Mouse (Mus musculus) hindbrain, embryonic 12.5 days (tissue): ENCODE data around the gene Prdx6b. TPM values are rescaled to one million over a fixed set of nuclear protein-coding genes. Genes with fewer than 3 reads are reported as not detected.

Source experiments
- ATAC-seq: fragments of 200-750 bp; cut with Nextera tagmentation; 2 replicates; pipeline ENCODE4 v1.8.0; 2017; ENCODE audit warnings: moderate TSS enrichment; ENCODE audit not compliant: low FRiP score
- H3K27ac ChIP-seq: fragments of 300-500 bp; sonication (generic); 2 replicates; pipeline ENCODE4 v1.5.1; 2016; ENCODE audit warnings: mild to moderate bottlenecking
- H3K27me3 ChIP-seq: fragments of 300-500 bp; sonication (generic); 2 replicates; pipeline ENCODE4 v1.6.1; 2016; ENCODE audit warnings: mild to moderate bottlenecking
- H3K36me3 ChIP-seq: fragments of 300-500 bp; sonication (generic); 2 replicates; pipeline ENCODE4 v1.6.1; 2016; ENCODE audit warnings: mild to moderate bottlenecking
- H3K4me1 ChIP-seq: fragments of 300-500 bp; sonication (generic); 2 replicates; pipeline ENCODE4 v1.6.1; 2016
- H3K4me2 ChIP-seq: fragments of 300-500 bp; sonication (generic); replicated peaks from 2 replicates; pipeline ENCODE4 v1.6.1; 2016; ENCODE audit warnings: mild to moderate bottlenecking
- H3K4me3 ChIP-seq: fragments of 300-500 bp; sonication (generic); 2 replicates; pipeline ENCODE4 v1.5.1; 2016; ENCODE audit warnings: mild to moderate bottlenecking
- H3K9ac ChIP-seq: fragments of 300-500 bp; sonication (generic); 2 replicates; pipeline ENCODE4 v1.6.1; 2016; ENCODE audit warnings: mild to moderate bottlenecking, moderate library complexity
- H3K9me3 ChIP-seq: fragments of 300-500 bp; sonication (generic); replicated peaks from 2 replicates; pipeline ENCODE4 v1.6.1; 2016; ENCODE audit warnings: mild to moderate bottlenecking
- WGBS: fragments of 180-500 bp; shearing (Covaris S2); methylation state at CpG from one replicate; pipeline ENCODE4 v1.1.7; 2016; 5-methylcytosine and 5-hydroxymethylcytosine counted together
- polyA plus RNA-seq: library from polyadenylated mRNA; unstranded; fragments of >200 nt; fragmentation: Nextera tagmentation; extraction: Ambion mirVana; gene quantifications from 2 replicates; pipeline ENCODE4 v1.2.1, GENCODE M21; 2016

Prdx6b gene
- not detected in 2 replicates for polyA plus RNA-seq

GRCm38 (mm10) chr2:80292172-80292571, at the start of gene Prdx6b:
TSS of gene Prdx6b (plus strand) at chr2:80292472.
- ATAC-seq = no peak
- Histone ChIP-seq H3K27ac (no peak within 1 kb of the TSS), H3K4me1 (no peaks in the 10 kb centered on the region), H3K9ac (no peak within 1 kb of the TSS), H3K4me2 (no peak within 1 kb of the TSS), H3K9me3 (no peaks in the 10 kb centered on the region), H3K36me3 (no peaks in the 10 kb centered on the region), H3K4me3 (no peak within 1 kb of the TSS), H3K27me3 (no peaks in the 10 kb centered on the region)
- 86% methylated on average over 8 of the region's 8 CpGs for WGBS

GRCm38 (mm10) chr2:80247466-80247865, 44.8 kb upstream of the Prdx6b start:
- H3K4me1 ChIP-seq = no peaks in the 10 kb centered on the region
- WGBS = 89% methylated on average over 3 of the region's 3 CpGs
- no peak for ATAC-seq
- H3K4me3 ChIP-seq = no peak overlapping the region
- H3K9ac ChIP-seq = no peak overlapping the region
- no peaks in the 10 kb centered on the region for H3K27me3 ChIP-seq
- no peaks in the 10 kb centered on the region for H3K9me3 ChIP-seq
- no peaks in the 10 kb centered on the region for H3K36me3 ChIP-seq
- H3K4me2 ChIP-seq = no peak overlapping the region
- no peak overlapping the region for H3K27ac ChIP-seq

- no peak for ATAC-seq
- Histone ChIP-seq H3K27ac (no peak overlapping the region), H3K4me2 (no peak overlapping the region), H3K4me1 (no peaks in the 10 kb centered on the region), H3K9me3 (no peaks in the 10 kb centered on the region), H3K9ac (no peak overlapping the region), H3K36me3 (no peaks in the 10 kb centered on the region), H3K4me3 (no peak overlapping the region), H3K27me3 (no peaks in the 10 kb centered on the region)
Observed at GRCm38 (mm10) chr2:80247868-80248267, 44.4 kb upstream of the Prdx6b start.

GRCm38 (mm10) chr2:80259888-80260672, 32.2 kb upstream of the Prdx6b start:
- no peak for ATAC-seq
- Histone ChIP-seq H3K4me3 (no peak overlapping the region), H3K9ac (no peak overlapping the region), H3K4me2 (no peak overlapping the region), H3K4me1 (no peaks in the 10 kb centered on the region), H3K27me3 (no peaks in the 10 kb centered on the region), H3K9me3 (no peaks in the 10 kb centered on the region), H3K36me3 (no peaks in the 10 kb centered on the region), H3K27ac (no peak overlapping the region)
- WGBS = 92% methylated on average over 3 of the region's 3 CpGs

DNA sequence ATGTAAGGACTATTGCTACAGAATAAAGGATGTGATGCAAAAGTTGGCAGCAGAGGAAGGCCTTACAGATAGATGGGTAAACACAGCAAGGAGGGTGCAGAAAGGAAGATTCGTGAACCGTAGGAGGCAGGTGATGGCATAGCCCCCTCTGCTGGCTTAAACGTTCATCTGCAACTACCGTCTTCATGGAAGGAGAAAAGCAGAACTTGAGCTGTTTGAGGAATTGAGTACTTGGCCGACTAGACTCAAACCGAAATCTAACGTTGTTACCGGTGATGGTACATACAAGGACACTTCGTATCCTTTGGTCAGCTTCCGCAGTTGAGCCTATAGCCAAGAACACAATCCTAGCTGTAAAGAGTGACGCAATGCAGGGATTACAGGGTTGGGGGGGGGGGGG, 25.4 kb upstream of the Prdx6b start:
- no peaks in the 10 kb centered on the region for H3K4me1 ChIP-seq
- ATAC-seq = 0 out of 2 replicates have a peak, but pooled peaks have one; percentile 46
- H3K9me3 ChIP-seq = no peaks in the 10 kb centered on the region
- peak overlapping the region; percentile 36 for H3K4me2 ChIP-seq
- H3K27ac ChIP-seq = no peak overlapping the region
- no peaks in the 10 kb centered on the region for H3K27me3 ChIP-seq
- WGBS = 17% methylated on average over 11 of the region's 11 CpGs
- H3K36me3 ChIP-seq = no peaks in the 10 kb centered on the region
- H3K9ac ChIP-seq = no peak overlapping the region
- no peak overlapping the region for H3K4me3 ChIP-seq

DNA sequence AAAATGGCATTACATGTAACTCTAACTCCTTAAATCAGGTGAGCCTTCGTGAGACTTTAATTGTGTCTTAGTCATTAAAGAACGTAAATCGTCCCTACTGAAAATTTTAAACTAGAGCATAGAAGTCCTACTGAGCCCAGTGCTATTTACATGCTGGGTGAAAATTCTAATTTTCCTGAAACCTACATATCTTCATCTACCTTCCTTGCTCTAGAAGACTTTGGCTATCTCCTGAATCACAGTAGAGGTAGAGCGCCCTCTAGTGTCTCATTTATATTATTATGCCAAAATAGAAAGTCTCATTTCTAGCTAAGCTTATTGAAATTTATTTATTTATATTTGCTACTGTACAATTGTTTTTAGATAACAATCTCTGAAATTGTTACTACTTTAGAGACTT, 24.2 kb upstream of the Prdx6b start:
- H3K9ac ChIP-seq = no peak overlapping the region
- WGBS = 62% methylated on average over 4 of the region's 4 CpGs
- H3K4me2 ChIP-seq = no peak overlapping the region
- no peak overlapping the region for H3K27ac ChIP-seq
- no peaks in the 10 kb centered on the region for H3K4me1 ChIP-seq
- no peak for ATAC-seq
- H3K4me3 ChIP-seq = no peak overlapping the region
- H3K27me3 ChIP-seq = no peaks in the 10 kb centered on the region
- no peaks in the 10 kb centered on the region for H3K36me3 ChIP-seq
- no peaks in the 10 kb centered on the region for H3K9me3 ChIP-seq

- no peak for ATAC-seq
- H3K4me1 ChIP-seq = no peaks in the 10 kb centered on the region
- H3K9ac ChIP-seq = no peak overlapping the region
- WGBS = 80% methylated on average over 1 of the region's 1 CpGs
- no peak overlapping the region for H3K4me3 ChIP-seq
- no peak overlapping the region for H3K4me2 ChIP-seq
- no peaks in the 10 kb centered on the region for H3K9me3 ChIP-seq
- no peaks in the 10 kb centered on the region for H3K27me3 ChIP-seq
- no peak overlapping the region for H3K27ac ChIP-seq
- H3K36me3 ChIP-seq = no peaks in the 10 kb centered on the region
Observed at GRCm38 (mm10) chr2:80271431-80271830, 20.8 kb upstream of the Prdx6b start.

DNA sequence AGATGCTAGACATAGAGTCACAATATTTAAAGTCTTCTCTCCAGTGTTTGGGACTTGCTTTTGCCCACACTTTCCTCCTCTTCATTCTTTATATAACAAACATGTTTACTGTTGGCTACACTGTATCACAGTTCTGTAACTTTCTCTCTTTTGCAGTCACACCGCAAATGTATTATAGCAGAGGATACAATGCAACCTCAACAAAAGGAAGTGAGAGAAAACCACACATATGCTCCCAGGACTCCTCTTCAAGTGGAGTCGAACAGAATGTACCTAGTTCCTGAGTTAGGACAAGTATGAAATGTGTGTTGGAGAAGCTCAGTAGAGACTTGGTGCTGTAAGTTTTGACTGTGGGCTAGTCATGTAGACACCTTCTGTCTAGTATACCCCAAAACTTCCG, 19.2 kb upstream of the Prdx6b start:
- no peak for ATAC-seq
- no peaks in the 10 kb centered on the region for H3K4me1 ChIP-seq
- no peak overlapping the region for H3K27ac ChIP-seq
- no peak overlapping the region for H3K9ac ChIP-seq
- no peaks in the 10 kb centered on the region for H3K36me3 ChIP-seq
- H3K27me3 ChIP-seq = no peaks in the 10 kb centered on the region
- no peak overlapping the region for H3K4me2 ChIP-seq
- no peaks in the 10 kb centered on the region for H3K9me3 ChIP-seq
- no peak overlapping the region for H3K4me3 ChIP-seq
- 92% methylated on average over 3 of the region's 3 CpGs for WGBS

GRCm38 (mm10) chr2:80273763-80274162, 18.5 kb upstream of the Prdx6b start:
- H3K4me3 ChIP-seq = no peak overlapping the region
- H3K27ac ChIP-seq = no peak overlapping the region
- WGBS = 72% methylated on average over 4 of the region's 4 CpGs
- H3K9ac ChIP-seq = no peak overlapping the region
- ATAC-seq = no peak
- H3K36me3 ChIP-seq = no peaks in the 10 kb centered on the region
- no peaks in the 10 kb centered on the region for H3K27me3 ChIP-seq
- no peaks in the 10 kb centered on the region for H3K9me3 ChIP-seq
- H3K4me2 ChIP-seq = no peak overlapping the region
- no peaks in the 10 kb centered on the region for H3K4me1 ChIP-seq

GRCm38 (mm10) chr2:80275136-80275535, 17.1 kb upstream of the Prdx6b start:
- no peaks in the 10 kb centered on the region for H3K9me3 ChIP-seq
- H3K27me3 ChIP-seq = no peaks in the 10 kb centered on the region
- H3K27ac ChIP-seq = no peak overlapping the region
- H3K4me2 ChIP-seq = no peak overlapping the region
- H3K9ac ChIP-seq = no peak overlapping the region
- H3K4me1 ChIP-seq = no peaks in the 10 kb centered on the region
- no peaks in the 10 kb centered on the region for H3K36me3 ChIP-seq
- WGBS = 51% methylated on average over 2 of the region's 2 CpGs
- no peak for ATAC-seq
- H3K4me3 ChIP-seq = no peak overlapping the region

DNA sequence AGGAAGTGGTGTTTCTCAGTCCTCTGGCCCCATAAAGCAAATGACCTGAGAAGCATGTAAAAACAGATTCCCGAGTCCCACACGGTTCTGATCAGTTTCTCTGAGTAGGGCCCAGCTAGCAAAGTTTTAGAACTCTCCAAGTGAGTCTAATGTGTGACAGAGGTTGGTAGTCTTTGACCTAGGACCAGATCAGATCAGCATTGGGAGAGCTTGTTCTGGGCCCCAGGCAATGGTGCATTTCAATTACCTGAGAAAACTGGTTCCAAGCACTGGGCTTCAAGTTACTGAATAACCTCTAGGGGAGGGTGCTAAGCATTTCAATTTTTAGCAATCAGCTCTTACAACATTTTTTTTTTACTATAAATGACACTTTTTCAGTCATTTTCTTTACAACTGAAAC, 10.1 kb upstream of the Prdx6b start:
- Histone ChIP-seq H3K9me3 (no peaks in the 10 kb centered on the region), H3K27me3 (no peaks in the 10 kb centered on the region), H3K4me3 (no peak overlapping the region), H3K4me2 (no peak overlapping the region), H3K36me3 (no peaks in the 10 kb centered on the region), H3K4me1 (no peaks in the 10 kb centered on the region), H3K27ac (no peak overlapping the region), H3K9ac (no peak overlapping the region)
- ATAC-seq = no peak
- 89% methylated on average over 2 of the region's 2 CpGs for WGBS

DNA sequence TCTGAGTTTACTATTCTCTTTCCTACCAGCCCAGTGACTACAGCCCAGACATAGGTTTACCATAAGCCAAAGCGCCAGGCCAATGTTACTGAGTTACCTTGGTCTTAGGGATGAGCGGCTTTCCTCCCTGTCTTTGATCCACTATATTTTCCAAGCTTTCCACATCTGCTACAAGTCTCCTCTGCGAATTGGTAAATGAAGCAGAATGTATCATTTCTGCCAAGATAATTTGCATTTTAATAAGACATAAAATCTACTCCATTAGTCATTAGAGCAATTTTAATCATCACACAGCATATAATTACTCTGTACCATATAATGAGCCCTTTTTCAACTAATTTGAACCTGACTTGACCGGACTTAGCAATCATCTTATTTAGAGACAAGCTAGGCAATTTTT, 5.9 kb upstream of the Prdx6b start:
- H3K36me3 ChIP-seq = no peaks in the 10 kb centered on the region
- no peak overlapping the region for H3K4me3 ChIP-seq
- H3K4me2 ChIP-seq = no peak overlapping the region
- ATAC-seq = peak; percentile 54; the same call in 1 of the 2 replicates
- WGBS = 87% methylated on average over 4 of the region's 4 CpGs
- no peaks in the 10 kb centered on the region for H3K4me1 ChIP-seq
- no peak overlapping the region for H3K27ac ChIP-seq
- H3K27me3 ChIP-seq = no peaks in the 10 kb centered on the region
- no peak overlapping the region for H3K9ac ChIP-seq
- no peaks in the 10 kb centered on the region for H3K9me3 ChIP-seq

GRCm38 (mm10) chr2:80298334-80298733, 6.1 kb downstream of the Prdx6b start:
- H3K27me3 ChIP-seq = no peaks in the 10 kb centered on the region
- no peak for ATAC-seq
- no peak overlapping the region for H3K9ac ChIP-seq
- no peak overlapping the region for H3K4me2 ChIP-seq
- H3K4me1 ChIP-seq = no peaks in the 10 kb centered on the region
- 87% methylated on average over 3 of the region's 3 CpGs for WGBS
- no peaks in the 10 kb centered on the region for H3K36me3 ChIP-seq
- no peak overlapping the region for H3K4me3 ChIP-seq
- H3K27ac ChIP-seq = no peak overlapping the region
- H3K9me3 ChIP-seq = no peaks in the 10 kb centered on the region
